Mouse (Mus musculus) CD8-positive naive resting alpha-beta T cell, adult 2 months (primary cell): Measurements from ENCODE around the gene Shc3.

Experiments used
- DNase-seq, 2 experiments: peaks; one replicate each; pipeline ENCODE4 v3.0.0; 2022; ENCODE audit warnings: low read depth in 2 of 2, low spot score in 2 of 2

The Shc3 gene

GRCm38 (mm10) chr13:51485291-51485690, 83.9 kb downstream of the Shc3 start:
- DNase-seq: no peak

DNA sequence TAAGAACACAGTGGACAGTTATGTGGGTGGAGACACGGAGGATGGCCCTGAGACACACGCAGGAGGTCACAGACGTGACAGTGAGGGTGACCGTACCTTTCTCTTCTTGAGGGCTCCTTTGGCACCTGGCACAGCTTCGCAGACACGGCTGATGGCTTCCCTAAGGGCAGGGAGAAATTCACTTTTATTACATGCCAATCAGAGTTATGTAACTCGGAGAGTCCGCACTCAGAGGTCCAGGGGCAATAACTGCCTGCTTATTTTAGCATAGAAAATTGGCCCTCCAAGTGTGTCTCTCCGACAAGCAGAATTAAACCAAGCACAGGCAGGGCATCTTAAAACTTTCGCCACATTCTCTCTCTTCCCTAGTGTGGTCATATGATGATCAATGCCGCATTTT, 86.4 kb downstream of the Shc3 start:
- no peak for DNase-seq

GRCm38 (mm10) chr13:51480341-51481011, 88.7 kb downstream of the Shc3 start:
- no peak for DNase-seq

DNA sequence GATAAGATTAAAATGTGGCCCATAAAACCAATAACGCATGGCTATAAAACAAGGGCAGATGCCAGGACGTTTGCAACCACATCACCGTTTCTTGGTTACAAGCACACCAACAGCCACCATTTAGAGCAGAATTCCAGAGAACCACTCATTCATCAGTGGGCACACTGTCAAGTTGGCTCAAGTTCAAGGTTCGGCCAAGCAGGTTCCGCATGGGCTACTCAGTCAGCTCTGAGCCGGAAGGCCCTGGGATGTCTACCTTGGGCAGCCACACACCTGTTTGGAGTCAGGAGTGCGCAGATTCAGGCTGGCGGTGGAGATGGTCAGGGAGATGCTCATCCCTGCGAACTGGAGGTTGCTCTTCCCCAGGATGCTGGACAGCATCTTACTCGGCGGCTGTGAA, 89.4 kb downstream of the Shc3 start:
- DNase-seq: no peak

DNA sequence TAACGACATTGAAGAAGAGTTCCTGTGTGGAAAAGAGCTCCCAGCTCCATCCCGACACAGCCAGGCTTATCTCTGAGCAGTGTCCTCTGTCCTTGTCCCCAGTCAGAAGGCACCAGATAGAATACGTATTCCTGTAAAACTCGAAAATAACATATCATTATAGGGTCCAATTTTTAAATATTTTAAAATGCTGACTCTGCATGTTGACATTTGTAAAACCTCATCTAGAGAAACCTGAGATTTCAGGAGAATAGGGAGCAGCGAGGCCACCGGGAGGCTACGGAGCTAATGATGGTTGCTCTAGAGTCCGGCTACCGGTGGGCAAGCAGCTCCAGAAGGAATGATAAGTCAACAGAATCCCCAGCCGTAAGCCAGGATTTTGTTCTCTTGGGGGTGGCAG, 92.2 kb downstream of the Shc3 start:
- DNase-seq: no peak

GRCm38 (mm10) chr13:51468697-51469250, 100.4 kb downstream of the Shc3 start:
- no peak for DNase-seq

GRCm38 (mm10) chr13:51466117-51466841, 102.9 kb downstream of the Shc3 start:
- DNase-seq: no peak

GRCm38 (mm10) chr13:51464294-51464693, 104.9 kb downstream of the Shc3 start:
- DNase-seq: no peak

GRCm38 (mm10) chr13:51456190-51456878, 112.9 kb downstream of the Shc3 start:
- no peak for DNase-seq

DNA sequence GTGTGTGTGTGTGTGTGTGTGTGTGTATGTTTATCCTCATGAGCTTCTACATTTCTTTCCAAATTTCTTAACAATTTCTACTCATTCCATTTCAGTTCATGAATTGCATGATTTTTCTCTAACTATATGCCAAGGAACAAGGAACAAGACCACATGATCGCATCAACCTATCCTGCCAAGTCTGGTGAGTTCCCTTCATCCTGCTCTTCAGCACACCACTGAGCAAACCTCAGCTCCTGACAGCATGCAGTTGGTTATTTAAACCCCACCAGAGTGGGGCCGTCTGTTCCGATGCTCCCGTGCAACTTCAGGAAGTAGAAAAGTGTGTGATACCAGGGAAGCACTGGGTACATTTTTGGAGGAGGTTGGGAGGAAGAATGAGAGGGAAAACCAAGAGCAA, 122.7 kb downstream of the Shc3 start:
- DNase-seq: no peak

DNA sequence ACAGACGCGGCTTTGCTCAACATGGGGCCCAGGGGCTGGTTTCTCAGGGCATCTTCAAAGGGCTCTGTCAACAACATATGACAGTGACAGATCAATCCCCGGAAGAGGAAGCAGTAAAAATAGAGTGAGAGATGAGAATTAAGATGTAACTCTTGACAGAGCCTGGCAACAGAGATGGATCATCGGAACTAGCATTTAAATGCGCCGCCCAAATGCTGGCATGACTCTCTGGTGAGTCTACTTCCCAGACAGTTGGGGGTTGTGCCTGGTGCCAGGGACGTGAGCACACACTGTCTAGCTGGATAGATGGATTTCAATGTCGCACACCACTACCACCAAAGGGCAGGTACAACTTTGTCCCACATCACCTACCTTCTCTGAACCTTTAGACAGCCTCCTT, 126.3 kb downstream of the Shc3 start:
- no peak for DNase-seq

DNA sequence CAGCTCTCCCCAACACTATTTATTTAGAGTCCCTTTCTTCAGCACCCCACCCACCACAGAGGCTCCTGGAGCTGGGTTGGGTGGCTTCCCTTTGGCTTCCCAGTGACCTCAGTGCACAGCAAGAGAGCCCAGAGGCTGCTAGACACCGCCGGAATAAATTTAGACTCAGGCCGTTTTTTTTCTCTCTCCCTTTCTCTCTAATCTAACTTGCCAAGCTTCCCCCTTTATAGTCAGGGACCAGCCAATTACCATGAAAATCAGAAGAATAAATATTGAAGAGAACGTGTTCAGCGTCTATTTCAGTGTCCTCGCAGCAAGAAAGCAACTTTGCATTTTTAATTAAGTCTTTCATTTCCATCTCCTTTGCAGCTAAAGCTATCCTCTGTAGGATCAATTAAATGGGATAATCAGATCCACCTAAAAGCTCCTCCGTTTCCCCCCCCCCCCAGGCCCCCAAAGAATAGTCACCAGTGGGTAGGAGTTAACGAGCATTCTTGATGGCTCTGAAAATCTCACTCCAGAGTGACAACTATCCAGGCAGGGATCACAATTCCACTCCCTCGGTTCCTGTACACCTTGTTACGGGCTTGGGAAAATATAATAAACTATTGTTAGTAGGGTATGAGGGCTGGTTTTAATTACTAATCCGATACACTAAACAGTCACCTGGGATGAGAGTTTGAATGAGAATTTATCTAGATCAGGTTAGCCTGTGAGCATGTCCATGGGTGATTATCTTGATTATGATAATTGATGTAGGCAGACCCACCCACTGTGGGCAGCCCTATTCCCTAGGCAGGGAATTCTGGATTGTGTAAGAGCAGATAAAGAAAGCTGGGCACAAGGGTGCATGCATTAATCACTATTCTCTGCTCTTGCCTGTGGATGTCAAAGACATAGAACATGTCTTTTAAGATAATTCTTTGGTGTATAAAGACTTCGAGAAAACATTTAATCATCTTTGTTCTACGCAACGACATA, 131.8 kb downstream of the Shc3 start:
- DNase-seq: no peak

DNA sequence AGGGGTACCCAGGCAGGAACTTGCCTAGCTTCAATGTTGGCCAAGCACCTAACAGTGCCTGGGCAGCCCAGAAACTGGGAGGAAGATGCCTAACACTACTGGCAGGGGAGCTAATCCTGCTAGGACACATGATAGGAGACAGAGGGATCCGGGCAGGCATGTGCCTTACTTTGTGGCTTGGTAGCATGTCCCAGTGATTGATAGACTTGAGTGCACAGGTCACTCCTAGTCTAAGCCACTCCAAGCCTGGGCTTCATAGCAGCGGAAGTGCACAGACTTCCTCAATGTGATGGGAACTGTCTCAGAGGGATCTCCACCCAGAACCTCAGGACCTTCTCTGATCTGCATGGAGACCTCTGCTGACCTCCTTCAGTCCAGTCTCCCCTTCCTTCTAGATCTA, 134.1 kb downstream of the Shc3 start:
- no peak for DNase-seq

GRCm38 (mm10) chr13:51434460-51434859, 134.8 kb downstream of the Shc3 start:
- DNase-seq: no peak

DNA sequence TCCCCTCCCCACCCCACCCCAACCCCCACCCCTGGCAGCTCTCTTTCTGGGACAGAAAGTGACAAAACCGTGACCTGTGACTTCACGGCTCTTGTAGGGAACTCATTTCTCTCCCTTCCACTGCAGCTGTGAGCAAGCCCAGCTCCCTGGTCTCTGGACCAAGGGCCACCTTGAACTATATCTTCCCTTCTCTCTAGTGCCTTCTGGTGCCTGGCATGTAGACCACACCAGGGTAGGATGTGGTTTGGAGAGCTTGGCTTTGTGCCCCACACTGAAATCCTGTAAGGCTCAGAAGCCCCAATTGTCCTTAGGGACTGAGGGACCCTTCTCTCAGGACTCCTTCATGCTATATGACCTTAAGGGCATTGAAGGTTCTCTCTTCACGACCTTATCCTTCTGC, 135.8 kb downstream of the Shc3 start:
- no peak for DNase-seq

DNA sequence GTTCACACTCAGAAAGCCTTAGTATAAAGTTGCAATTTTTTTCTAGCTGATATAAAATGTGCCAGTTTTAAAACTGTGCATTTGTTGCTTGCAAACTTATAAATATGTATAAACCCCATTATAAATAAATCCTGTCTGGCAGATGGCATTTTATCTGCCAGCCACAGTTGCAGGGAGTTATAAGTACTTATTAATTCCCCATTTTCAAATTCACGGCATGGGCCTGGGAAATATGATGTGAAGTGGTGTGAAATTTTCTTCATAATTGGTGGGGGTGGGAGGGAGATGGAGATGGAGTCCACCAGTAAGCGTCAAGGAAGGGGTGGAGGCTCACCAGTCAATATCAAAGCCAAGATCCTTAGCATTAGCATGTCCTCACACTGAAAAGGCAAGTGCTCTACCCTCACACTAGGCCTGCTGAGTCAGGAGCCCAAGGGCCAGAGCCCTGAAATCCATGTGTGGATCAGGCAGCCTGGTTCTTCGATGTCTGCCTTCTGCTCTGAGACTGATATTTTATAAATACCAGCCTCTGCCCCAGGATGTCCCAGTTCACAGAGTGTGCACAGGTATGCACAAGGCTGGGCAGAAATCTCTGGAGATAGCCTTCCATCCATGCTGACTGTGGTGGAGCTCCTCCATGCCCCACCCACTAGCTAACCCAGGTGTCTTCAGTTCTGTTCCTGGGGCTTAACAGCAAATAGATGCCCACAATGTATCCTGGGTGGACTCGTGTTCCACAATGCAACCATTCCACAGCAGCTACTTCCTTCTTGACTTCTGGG, 143.4 kb downstream of the Shc3 start:
- no peak for DNase-seq

DNA sequence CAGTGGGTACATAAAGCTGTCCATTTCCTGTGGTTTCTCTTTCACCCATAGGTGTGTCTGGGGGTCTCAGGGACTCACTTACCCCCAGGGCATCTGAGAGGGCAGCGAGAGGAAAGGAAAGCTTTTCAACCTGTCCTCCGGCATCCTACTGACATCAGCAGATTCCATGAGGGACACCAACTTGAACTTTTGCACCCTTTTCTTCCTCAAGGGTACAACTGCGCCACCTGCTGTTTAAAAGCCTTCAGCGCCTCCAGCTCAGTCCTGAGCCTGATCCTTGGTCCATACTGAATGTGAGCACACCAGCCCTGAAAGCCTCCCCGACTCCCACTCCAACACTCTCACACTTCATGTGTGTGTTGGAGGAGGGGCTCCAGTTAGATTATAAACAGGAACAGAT, 144.6 kb downstream of the Shc3 start:
- DNase-seq: peak in 1 of 2 experiments; percentile 10

GRCm38 (mm10) chr13:51423647-51424046, 145.6 kb downstream of the Shc3 start:
- DNase-seq: no peak

DNA sequence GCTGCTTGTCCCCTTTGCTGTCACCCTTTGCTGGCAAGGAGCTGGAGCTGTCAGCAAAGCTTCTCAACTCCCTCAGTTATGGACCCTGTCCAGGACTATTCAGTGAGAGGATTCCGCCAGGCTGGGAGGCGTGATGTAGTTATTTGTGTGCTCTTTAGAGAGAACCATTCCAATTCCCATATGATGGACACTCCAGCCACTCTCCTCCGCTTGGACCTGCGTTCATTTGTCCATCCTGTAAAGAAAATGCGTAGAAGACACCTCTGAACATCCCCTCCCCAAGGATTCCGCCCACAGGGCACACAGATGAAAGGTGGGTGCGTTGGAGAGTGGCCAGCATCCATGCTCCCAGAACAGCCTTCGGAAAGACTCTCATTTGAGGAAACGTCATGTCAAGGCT, 148.4 kb downstream of the Shc3 start:
- DNase-seq: no peak

DNA sequence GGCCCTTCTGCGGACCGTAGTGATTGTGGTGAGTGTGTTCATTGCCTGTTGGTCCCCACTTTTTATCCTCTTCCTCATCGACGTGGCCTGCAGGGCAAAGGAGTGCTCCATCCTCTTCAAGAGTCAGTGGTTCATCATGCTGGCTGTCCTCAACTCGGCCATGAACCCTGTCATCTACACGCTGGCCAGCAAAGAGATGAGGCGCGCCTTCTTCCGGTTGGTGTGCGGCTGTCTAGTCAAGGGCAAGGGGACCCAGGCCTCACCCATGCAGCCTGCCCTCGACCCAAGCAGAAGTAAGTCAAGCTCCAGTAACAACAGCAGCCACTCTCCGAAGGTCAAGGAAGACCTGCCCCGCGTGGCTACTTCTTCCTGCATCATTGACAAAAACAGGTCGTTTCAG, 149.7 kb downstream of the Shc3 start:
- no peak for DNase-seq
